Mouse (Mus musculus) E14TG2a.4 (cell line): ENCODE results near the gene Recql5.

Source experiments
- H3K27me3 ChIP-seq: 2 replicates; pipeline ENCODE4 v1.6.1; 2014; ENCODE audit warnings: low read length, control low read depth; ENCODE audit not compliant: insufficient read depth
- H3K36me3 ChIP-seq: 2 replicates; pipeline ENCODE4 v1.6.1; 2014; ENCODE audit warnings: low read length, control low read depth; ENCODE audit not compliant: insufficient read depth
- H3K4me1 ChIP-seq: replicated peaks from 2 replicates; pipeline ENCODE4 v1.6.1; 2014; ENCODE audit warnings: low read depth, low read length, control low read depth
- H3K4me3 ChIP-seq: replicated peaks from 2 replicates; pipeline ENCODE4 v1.5.1; 2014; ENCODE audit warnings: mild to moderate bottlenecking, low read length
- H3K9me3 ChIP-seq: 2 replicates; pipeline ENCODE4 v1.6.1; 2014; ENCODE audit warnings: low read length, control low read depth
- CTCF ChIP-seq: conservative IDR thresholded peaks from 2 replicates; pipeline ENCODE4 v1.5.1; 2014; ENCODE audit warnings: low read length
- NANOG ChIP-seq: IDR thresholded peaks from 2 replicates; pipeline ENCODE4 v1.6.1; 2014; ENCODE audit warnings: borderline replicate concordance, low read length, mixed read lengths
- POU5F1 ChIP-seq: IDR thresholded peaks from 2 replicates; pipeline ENCODE4 v1.6.1; 2014; ENCODE audit warnings: low read length, borderline replicate concordance

Recql5 gene

GRCm38 (mm10) chr11:115899486-115900266, 33.6 kb downstream of the Recql5 start, which contains the start of gene Smim5:
TSS of gene Smim5 (plus strand) at chr11:115899966.
- no peaks in the 10 kb centered on the region for H3K9me3 ChIP-seq
- peaks cover 57% of the 10 kb centered on the region for H3K4me1 ChIP-seq
- peaks cover 68% of the 10 kb centered on the region for H3K36me3 ChIP-seq
- H3K4me3 ChIP-seq, result 0 out of 2 replicates have a peak within 1 kb of the TSS, but pooled peaks have one; percentile 30
- TF ChIP-seq CTCF (no peak), NANOG (no peak), POU5F1 (no peak)
- peaks cover 5% of the 10 kb centered on the region; the same call in 1 of the 2 replicates for H3K27me3 ChIP-seq

DNA sequence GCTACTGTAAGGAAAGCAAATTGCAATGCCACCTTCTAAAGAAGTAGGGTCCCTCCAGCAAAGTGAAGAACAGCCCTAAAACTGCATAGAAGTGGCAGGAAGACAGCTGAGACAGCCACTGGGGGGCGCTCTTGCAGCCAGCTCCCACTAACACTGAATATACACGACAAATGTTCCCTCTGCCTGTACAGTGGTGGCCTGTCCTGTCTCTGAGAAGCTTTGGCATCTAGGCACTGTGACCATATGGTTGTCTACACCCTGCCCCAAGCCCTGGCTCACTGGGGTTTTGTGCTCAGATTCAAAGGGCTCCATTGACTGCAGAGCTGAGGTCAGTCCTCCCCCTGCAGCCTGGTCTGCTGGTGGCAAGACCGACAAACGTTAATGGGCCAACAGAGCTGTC, 34.4 kb downstream of the Recql5 start:
- TF ChIP-seq NANOG (no peak), CTCF (peak; percentile 75)
- Histone ChIP-seq H3K36me3 (peaks cover 68% of the 10 kb centered on the region), H3K4me3 (no peak overlapping the region), H3K27me3 (peaks cover 5% of the 10 kb centered on the region; the same call in 1 of the 2 replicates), H3K4me1 (peaks cover 57% of the 10 kb centered on the region), H3K9me3 (no peaks in the 10 kb centered on the region)

DNA sequence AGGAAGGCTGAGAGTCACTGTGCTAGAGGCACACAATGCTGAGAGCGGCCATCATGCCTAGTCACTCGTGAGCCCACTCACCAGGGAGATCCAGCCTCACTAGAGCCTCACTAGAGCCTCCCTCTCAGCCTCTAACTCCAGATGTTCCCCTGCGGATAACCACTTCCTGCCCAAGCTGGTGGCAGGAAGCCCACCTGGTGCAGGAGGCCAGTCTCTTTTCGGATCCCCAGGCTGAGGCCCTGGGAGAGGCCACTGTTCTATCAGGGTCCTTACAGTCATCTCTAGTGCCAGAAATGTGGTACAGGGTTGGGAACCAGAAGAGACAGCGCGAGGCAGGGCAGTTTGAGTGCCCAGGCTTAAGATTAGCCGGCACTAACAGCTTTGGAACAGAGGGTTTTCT, 34.8 kb downstream of the Recql5 start:
- peaks cover 57% of the 10 kb centered on the region for H3K4me1 ChIP-seq
- no peak overlapping the region for H3K4me3 ChIP-seq
- H3K9me3 ChIP-seq, result no peaks in the 10 kb centered on the region
- peaks cover 70% of the 10 kb centered on the region for H3K36me3 ChIP-seq
- peaks cover 5% of the 10 kb centered on the region; the same call in 1 of the 2 replicates for H3K27me3 ChIP-seq
- TF ChIP-seq NANOG, result no peak

- H3K4me1 ChIP-seq, result peaks cover 70% of the 10 kb centered on the region
- TF ChIP-seq CTCF (peak; percentile 36), NANOG (no peak)
- H3K9me3 ChIP-seq, result no peaks in the 10 kb centered on the region
- H3K4me3 ChIP-seq, result no peak overlapping the region
- H3K36me3 ChIP-seq, result peaks cover 73% of the 10 kb centered on the region
- H3K27me3 ChIP-seq, result no peaks in the 10 kb centered on the region
These were observed 38.3 kb downstream of the Recql5 start for GRCm38 (mm10) chr11:115894755-115895520.

DNA sequence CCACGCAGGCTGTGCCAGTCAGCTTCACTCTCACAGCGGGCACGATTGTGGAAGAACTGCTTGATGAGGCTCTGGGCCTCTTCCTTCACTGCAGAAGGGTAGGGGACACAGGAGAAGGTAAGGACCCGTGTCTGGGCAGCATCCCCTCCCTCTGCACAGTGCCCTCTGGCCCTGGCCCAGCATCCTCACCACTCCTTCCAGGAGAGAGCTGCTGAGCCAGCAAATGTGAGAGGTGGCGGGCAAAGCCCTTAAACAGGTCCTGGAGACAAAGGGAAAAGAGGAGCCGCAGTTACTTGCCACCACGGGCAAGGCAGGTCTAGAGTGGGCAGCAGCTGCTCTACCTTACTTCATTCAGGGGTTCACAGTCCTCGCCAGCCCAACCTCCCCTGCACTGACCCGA, 40.2 kb downstream of the Recql5 start:
- Histone ChIP-seq H3K4me1 (peaks cover 58% of the 10 kb centered on the region), H3K9me3 (no peaks in the 10 kb centered on the region), H3K27me3 (no peaks in the 10 kb centered on the region), H3K36me3 (peaks cover 76% of the 10 kb centered on the region), H3K4me3 (no peak overlapping the region)
- no peak for TF ChIP-seq CTCF
- no peak for TF ChIP-seq POU5F1
- TF ChIP-seq NANOG, result no peak

DNA sequence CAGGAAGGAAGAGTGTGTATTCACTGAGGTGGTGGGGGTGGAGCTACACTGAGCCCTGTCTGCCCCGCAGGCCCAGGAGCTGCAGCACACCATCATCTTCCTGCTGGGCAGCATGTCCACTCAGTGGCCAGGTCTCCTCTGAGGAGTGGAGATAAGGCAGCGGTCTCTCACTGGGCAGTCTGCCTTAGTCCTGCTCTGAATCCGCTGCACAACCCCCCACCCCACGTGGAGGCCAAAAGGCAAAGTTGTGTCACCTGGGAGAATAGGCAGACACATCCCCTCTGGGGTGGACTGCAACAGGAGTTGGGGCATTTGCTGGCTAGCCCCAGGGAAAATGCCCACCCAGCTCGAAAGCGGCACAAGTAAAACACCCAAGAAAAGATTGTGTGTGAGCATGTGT, 41.1 kb downstream of the Recql5 start:
- peak overlapping the region; percentile 27; the same call in 1 of the 2 replicates for H3K4me3 ChIP-seq

GRCm38 (mm10) chr11:115889159-115889558, 44.1 kb downstream of the Recql5 start:
- peaks cover 67% of the 10 kb centered on the region for H3K4me1 ChIP-seq
- no peak overlapping the region for H3K4me3 ChIP-seq
- peaks cover 39% of the 10 kb centered on the region for H3K36me3 ChIP-seq
- H3K9me3 ChIP-seq, result no peaks in the 10 kb centered on the region
- H3K27me3 ChIP-seq, result peaks cover 3% of the 10 kb centered on the region
- no peak for TF ChIP-seq NANOG
- no peak for TF ChIP-seq POU5F1
- no peak for TF ChIP-seq CTCF

More for the DNA sequence above, 41.1 kb downstream of the Recql5 start:
- peaks cover 58% of the 10 kb centered on the region for H3K4me1 ChIP-seq
- peaks cover 70% of the 10 kb centered on the region for H3K36me3 ChIP-seq
- no peaks in the 10 kb centered on the region for H3K9me3 ChIP-seq
- TF ChIP-seq CTCF, result no peak
- no peak for TF ChIP-seq NANOG
- TF ChIP-seq POU5F1, result no peak
- H3K27me3 ChIP-seq, result no peaks in the 10 kb centered on the region

DNA sequence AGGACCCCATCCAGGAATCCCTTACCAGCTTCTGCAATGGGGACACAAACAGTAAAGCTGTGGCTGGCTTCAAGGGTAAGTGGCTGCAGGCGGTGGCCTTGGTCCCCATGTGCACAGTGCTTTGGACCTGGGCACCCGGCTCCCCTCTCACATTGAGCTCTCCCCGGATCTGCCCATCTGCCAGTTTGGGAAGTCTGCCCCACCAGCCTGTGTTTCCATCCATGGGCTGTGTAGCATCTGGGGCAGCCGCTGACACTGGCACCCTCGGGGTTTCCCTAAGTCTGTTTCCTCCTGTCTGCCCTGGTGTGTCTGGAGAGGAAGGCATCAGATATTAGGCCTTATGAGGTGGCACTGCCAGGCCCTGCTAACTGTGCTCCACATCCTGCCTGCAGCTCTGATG, 45.3 kb downstream of the Recql5 start:
- H3K4me1 ChIP-seq, result peaks cover 67% of the 10 kb centered on the region

GRCm38 (mm10) chr11:115886446-115886845, 46.8 kb downstream of the Recql5 start:
- H3K27me3 ChIP-seq, result peaks cover 24% of the 10 kb centered on the region
- TF ChIP-seq NANOG (no peak), POU5F1 (no peak), CTCF (no peak)
- H3K4me1 ChIP-seq, result peaks cover 56% of the 10 kb centered on the region
- no peak overlapping the region for H3K4me3 ChIP-seq
- H3K9me3 ChIP-seq, result no peaks in the 10 kb centered on the region
- H3K36me3 ChIP-seq, result peaks cover 13% of the 10 kb centered on the region; the same call in 1 of the 2 replicates

More for the DNA sequence above, 45.3 kb downstream of the Recql5 start:
- Histone ChIP-seq H3K36me3 (peaks cover 28% of the 10 kb centered on the region), H3K4me3 (no peak overlapping the region), H3K27me3 (peaks cover 14% of the 10 kb centered on the region), H3K9me3 (no peaks in the 10 kb centered on the region)
- TF ChIP-seq POU5F1 (no peak), NANOG (no peak), CTCF (no peak)
